Mouse (Mus musculus): ENCODE results near the gene Pax7. TPM values are rescaled to one million over a fixed set of nuclear protein-coding genes. Genes with fewer than 3 reads are reported as not detected.

Pax7 gene
- total RNA-seq, 4 experiments from 2014 or later = 0.54 to 1.1 (median 0.92) TPM

DNA sequence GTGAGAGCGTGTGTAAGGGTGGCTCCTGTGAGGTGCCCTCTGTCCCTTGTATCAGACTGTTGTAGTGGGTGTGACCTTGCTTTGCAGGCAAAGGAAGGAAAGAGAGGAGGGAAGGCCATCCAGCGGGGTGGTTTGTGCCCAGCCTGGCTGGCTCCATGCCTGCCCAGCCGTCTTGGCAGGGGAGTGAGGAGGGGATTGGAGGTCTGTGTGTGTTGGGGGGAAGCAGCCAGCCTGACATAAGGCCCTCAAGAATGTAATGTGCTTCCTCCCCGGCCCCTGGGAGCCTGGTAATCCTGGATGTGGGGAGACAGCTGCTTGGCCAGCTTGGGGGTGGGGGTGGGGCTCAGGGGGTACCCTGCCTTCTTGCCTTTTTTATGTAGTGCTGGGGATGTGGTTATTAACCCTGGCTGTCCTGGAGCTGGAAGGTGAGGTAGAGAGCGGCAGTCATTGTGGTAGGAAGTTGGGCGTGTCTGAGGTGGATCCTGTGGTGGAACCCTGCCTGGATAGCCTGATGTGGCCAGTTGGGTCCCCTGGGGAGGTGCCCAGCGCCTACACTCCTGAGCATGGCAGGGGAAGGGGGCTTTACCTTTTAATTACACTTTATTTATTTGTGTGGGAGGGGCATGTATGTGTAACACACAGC is 143.6 kb downstream of the Pax7 start:
- DNase-seq (ENCODE audit: low spot score in 2 of 2) = no peak

- DNase-seq (ENCODE audit: low spot score in 2 of 2) = no peak
Measured at GRCm38 (mm10) chr4:139688058-139688457, 145.3 kb downstream of the Pax7 start.

Other genes with a start within 250 kb of the Pax7 start
- not detected for gene Gm21969, start 230.3 kb downstream of the Pax7 start, total RNA-seq (2022)
- 10 to 100 TPM; 59.0 to 74.1 (median 66.3) TPM for gene Aldh4a1, start 210.7 kb downstream of the Pax7 start, total RNA-seq (2022)
- gene Tas1r2, start 180.0 kb downstream of the Pax7 start, total RNA-seq (2022) = not detected
- under 1 TPM; 0.07 to 0.88 (median 0.30) TPM for gene Klhdc7a, start 134.5 kb upstream of the Pax7 start, total RNA-seq (2022)

Measured in gastrocnemius, adult 8-10 months (tissue).